Mouse (Mus musculus): ENCODE data around the gene Rhbdd1.

The Rhbdd1 gene

DNA sequence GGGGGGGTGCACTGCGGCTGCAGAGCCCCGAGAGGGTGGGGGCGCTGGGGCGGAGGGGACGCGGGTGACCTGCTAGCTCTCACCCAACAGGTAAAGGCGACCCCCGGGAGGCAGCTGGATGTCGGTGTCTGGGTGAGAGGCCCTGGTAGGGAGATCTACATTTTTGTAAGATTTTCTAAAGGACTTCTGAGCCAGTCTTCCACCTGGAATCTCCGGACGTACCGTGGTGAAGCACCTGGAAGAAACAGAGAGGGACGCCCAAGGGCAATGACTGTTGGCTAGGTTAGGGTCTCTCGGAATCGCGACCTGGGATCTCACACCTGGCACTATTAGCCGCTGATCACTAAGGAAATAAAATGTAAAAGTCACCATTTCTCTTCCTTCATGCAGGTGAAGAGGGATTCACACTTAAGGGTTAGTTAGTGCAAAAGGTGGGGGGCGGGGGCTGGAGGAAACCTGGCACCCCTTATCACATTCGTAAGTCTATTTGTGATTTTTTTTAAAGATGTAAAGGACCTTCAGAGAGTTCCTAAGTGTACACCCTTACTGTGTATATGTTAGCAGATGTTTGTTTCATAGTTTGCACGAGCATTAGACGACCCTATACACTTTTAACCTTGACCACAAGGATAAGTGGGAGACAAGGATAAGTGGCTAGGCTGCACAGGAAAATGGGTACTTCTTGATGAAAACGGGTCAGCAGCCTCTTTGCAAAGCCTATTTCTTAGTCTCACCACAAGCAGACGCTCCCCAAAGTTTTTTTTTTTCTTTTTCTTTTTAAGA is 24.1 kb upstream of the Rhbdd1 start:
- peak in 1 of 2 experiments; percentile 58 for DNase-seq (ENCODE audit: low spot score in 2 of 2)

DNA sequence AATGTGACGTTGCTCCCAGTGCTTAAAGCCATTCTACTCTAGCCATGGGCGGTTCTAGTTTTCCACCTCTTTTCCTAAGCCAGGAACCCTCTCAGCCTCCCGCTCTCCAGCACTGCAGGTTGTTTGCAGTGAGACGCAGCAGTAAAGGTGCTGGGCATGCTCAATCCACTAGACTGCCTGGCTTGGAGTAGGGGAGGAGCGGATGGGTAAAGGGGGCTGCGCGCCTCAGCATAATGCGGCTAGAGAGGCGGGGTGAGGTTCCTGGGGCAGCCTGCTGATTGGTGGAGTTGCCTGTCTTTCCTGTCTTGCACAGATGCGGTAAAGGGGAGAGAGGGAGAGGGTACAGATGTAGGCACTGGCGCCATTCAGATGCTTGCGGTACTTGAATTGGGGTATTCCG is 23.5 kb upstream of the Rhbdd1 start:
- DNase-seq (ENCODE audit: low spot score in 2 of 2), result peak in 1 of 2 experiments; percentile 58

DNA sequence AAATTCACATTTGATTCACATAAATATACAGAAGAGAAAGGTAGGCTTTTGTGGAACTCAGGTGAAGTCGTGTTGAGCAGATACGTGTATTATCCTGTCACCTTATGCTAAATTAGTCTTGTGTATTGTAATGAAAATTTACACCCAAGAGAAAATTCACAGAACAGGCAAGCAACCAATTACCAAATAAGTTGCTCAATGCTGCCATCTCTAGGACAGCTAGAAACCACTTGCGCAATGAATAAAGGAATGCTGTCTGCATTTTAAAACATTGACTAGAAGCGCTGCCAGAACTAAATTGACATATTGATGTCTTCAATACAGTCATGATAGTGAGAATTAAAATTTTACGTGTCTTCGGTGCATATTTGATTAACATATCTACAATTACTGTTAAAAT is 22.1 kb upstream of the Rhbdd1 start:
- DNase-seq (ENCODE audit: low spot score in 2 of 2), result no peak

DNA sequence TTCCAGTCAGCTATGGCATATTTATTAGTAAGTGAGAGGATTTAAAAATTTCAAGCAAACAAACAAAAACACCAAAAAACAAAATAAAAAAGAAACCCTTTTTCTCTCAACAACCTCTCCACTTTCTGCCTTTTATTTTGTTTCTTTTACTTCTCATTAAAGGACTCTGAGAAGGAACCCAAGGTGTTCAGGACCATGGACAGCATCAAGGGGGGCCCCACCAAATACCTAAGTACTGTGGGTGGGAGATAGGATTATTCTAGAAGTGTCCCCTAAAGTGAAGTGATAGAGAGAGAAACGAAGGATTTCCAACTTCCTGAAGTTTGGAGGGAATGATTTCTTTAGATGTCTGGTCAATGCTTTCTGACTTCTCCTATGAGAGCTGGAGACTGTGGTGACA is 17.7 kb upstream of the Rhbdd1 start:
- no peak for DNase-seq (ENCODE audit: low spot score in 2 of 2)

DNA sequence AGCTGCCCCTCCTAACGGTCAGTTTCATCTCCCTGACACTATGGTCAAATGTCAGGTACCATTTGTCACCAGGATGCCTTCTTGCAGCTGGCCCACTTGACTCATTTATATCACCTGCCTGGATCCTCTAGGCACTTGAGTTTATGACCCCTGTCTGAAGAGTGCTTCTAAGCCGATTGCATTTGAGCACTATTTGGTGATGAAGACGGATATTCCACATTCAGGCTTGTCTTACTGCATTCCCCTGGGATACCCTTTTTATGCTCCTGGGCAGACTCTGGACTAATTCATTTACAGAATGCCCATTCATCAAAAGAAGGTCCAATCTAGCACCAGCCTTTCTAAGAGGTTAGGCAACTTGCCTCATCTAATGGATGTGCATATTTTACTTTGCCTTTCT is 11.8 kb upstream of the Rhbdd1 start:
- DNase-seq (ENCODE audit: low spot score in 2 of 2), result no peak

DNA sequence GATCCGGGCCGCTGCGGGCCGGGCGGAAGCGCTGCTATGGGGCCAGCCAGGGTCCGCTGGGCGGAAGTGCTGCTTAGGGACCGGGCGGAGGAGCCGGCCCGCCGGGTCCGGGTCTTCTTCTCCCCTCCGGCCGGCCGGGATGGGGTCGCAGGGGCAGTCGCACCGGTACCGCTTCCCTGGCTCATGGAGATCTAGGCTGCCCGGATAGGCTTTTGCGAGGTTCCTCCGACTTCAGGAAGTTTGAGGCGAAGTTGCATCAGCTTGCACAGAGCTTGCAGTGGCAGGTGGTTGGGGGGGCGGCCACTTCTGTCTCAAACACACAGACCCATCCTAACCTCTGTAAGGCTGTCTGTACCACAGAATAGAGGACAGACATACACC is 484 bp downstream of the Rhbdd1 start:
- DNase-seq (ENCODE audit: low spot score in 2 of 2), result peak in 1 of 2 experiments; percentile 43

DNA sequence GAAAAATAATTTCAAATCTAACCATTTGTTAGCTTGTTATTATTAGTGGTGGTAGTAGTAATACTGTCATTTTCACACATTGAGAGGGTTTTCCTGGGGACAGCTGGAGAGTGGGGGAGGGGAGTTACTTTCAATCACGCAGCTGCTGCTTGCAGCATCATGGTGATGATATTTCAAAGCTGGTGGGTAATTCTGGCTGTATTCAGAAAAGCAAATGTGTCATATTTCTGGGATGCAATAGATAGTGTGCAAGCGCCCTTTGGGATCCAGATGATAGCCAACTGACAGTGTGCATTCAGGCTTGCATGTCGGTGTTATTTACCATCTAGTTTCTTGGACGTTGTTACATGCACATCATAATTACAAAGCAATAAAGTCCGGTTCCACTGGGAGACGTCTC is 4.2 kb downstream of the Rhbdd1 start:
- no peak for DNase-seq (ENCODE audit: low spot score in 2 of 2)

DNA sequence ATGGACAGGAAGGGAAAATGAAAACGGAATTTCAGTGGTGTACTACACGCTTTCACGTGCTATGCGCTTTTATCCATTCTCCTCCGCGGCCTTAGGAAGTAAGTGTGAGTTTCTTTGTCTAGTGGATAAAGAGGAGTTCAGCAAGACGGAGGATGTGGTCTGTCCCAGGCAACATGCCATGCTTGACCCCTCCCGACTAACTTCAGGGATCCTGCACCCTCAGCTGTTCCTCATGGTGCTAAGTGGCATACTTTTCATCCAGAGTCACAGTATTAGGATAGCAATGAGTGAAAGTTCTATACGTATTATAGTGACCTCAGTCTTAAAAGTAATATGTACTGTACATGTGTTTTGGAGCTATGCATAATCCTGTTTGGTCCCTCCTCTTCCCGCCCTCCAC is 4.6 kb downstream of the Rhbdd1 start:
- DNase-seq (ENCODE audit: low spot score in 2 of 2), result no peak

DNA sequence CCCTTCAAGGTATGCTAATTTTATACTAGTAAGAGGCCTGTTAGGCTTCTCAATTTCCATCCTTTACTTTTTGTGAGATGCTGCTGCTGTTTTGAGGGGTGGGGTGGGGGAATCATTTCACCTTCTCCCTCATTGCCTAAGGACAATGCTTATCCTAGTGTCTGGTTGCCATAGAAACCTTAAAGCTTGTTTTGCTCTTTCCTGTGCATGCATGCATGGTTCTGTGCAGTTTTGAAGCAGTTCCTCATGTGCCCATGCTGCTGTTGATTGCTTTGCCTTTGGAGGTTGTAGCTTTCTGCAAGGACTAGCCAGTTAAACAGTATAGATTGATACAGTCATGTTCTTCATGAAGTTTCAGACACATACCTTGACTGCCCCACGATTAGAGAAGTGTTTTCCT is 5.2 kb downstream of the Rhbdd1 start:
- no peak for DNase-seq (ENCODE audit: low spot score in 2 of 2)

DNA sequence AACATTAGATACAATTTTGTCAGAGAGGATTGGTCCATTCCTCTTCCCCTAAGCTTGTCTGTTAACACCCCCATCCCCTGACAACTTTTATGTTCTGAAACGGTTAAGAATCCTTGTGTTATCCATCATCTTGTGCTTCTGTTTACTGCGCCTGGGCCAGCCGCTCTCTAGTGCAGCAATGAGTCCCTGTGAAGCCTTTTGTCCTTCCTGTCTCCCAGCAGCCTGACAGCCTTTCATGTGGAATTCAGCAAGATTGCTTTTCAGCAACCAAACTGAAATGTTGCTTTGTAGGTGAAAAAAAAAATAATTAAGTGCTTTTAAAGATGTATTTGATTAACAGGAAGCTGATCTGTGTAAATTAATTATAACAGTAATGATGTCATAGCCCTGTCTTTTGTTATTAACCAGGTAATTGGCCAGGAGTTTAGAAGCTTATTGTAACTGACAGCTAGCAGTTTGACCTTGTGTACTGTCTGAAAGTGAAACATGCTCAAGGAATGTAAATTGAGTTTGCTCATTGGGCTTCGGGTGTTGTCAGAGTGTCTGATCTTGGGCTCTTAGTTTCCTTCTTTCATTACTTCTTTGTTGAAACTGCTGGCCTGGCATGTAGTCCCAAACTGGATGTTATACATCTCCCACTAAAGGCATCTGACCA is 8.0 kb downstream of the Rhbdd1 start:
- DNase-seq (ENCODE audit: low spot score in 2 of 2), result no peak

DNA sequence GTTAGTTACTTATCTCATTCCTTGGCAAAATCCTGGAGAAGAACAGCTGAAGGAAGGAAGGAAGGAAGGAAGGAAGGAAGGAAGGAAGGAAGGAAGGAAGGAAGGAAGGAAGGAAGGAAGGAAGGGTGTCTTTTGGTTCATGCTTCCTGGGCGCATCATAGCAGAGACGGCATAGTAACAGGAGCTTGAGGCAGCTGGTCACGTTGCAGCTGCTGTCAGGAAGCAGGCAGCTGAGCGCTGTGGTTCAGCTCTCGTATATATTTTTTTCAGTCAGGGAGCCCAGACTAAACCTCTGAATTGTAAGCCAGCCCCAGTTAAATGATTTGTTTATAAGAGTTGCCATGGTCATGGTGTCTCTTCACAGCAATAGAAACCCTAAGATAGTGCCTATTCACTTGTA is 9.9 kb downstream of the Rhbdd1 start:
- DNase-seq (ENCODE audit: low spot score in 2 of 2), result no peak

DNA sequence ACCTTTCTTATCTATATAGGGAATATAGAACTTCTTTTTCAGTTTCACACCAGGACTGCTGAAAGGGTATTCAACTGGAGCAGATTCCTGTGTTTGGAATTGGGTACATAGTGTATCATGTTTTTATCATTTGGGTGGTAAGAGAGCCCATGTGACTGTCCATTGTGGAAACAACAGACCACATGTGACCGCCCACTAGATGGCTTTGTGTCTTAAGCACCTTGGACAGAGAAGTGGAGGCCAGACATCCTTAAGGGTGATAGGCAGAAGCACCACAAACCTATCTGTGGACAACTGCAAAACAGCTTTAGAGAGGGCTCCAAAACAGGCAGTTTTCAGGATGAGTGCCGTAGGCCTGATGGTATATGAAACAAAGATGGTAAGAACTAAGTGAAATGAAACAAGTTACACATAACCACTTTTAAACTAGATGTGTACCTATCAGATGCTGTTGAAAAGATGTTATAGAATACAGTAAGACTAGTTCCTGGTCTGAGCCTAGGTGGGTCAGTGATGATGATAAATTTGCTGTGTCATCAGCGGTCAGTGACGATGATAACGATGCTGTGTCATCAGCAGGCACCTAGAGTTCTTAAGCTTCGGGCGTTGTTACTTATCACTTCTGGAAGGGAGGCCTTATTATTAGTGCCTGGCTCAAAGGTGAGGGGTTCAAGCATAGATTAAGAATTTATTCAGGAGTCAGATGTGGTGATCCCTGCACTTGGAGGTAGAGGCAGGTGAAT is 12.0 kb downstream of the Rhbdd1 start:
- DNase-seq (ENCODE audit: low spot score in 2 of 2), result no peak

DNA sequence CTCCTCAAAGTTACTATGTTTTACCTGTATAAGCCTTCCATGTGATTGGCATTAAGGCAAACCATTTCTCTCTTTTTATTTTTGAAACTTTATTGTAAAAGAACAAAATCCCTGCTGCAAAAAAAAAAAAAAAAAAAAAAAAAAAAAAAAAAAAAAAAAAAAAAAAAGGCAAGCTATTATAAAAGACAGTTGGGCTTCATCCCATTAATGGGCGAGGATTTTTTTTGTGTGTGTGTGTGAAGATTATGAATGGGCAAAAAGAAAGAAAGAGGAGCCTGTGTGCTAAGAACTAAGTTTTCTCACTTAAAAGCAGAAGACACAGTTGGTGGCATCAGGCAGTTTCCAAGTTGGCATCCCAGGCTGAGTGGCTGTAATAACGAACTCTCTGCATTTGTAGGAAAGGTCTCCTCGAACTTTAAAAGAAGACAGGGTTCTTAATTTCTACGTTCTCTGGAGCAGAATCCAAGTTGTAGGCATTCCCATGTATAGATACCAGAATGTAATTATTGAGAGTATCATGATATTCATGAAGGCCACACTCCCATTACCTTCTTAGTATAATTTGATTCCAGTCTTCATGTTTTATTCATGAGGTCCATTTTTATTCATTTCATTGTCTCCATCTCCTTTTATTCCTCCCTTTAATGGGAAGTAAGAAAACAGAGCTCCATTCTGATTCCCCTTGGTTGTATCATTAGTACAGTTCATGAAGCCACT is 13.1 kb downstream of the Rhbdd1 start:
- no peak for DNase-seq (ENCODE audit: low spot score in 2 of 2)

DNA sequence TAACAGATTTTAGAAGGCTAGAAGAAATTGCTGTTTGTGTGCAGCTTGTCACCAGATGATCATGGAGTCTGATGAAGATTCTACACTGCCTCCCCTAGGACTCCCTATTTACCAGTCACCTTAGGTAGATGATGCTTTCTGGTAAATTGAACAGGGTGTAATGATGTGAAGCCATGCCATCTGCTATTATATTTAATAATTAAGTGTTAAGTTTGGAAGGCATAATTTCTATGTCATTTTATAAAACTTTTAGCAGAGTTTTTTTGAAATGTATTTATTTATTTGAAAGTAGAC is 13.6 kb downstream of the Rhbdd1 start:
- DNase-seq (ENCODE audit: low spot score in 2 of 2), result no peak

DNA sequence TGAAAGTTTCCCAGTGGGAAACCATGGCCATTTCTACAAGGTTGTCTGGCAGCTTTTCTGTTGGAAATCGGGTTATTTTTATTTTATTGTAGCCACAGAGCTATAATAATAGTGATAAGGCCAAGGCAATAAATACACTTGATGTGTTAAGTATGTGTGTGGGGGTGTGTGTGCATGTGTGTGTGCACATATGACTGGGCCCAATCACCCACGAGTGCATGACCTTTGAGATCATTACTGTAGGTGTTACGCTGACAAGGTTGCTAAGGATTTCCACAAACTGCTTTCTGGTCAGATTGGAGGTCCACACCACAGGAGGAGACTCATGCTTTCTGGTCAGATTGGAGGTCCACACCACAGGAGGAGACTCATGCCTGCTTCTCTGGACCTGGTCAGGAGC is 18.3 kb downstream of the Rhbdd1 start:
- no peak for DNase-seq (ENCODE audit: low spot score in 2 of 2)

DNA sequence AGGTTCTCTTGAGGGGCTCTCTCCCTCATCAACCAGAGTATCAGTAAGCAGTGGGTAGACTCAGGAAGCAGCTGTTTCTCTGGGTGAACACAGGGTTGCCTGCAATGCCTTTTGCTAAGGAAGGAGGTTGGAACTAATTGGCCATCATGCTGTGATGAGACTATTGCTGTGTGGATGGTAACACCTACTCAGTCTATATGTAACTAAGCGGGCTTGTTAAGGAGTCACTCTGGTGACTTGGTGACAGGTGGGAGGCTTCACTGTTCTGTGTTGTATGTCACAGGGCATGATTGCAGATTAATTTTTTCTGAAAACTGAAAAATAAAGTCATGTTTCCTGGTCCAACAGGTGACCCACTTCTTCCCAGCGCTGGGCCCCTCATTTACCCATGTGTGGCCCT is 36.8 kb downstream of the Rhbdd1 start:
- no peak for DNase-seq (ENCODE audit: low spot score in 2 of 2)

DNA sequence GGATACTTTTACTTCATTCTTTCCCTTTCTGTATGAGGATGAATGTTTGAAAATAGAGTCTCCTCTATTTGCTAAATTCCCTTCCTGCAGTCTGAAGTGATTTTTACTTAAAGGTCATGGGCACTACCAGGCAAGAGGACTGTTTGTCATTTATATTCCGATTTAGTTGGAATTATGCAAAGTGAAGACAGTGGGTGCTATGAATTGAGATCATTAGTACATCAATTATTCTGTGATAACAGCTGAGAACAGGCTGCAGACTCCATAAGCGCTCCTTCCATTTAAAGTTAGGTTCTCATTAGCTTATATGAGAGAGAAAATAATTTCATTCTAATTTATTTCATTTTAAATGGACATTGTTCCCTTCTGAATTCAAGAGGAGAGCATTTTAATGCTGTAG is 37.5 kb downstream of the Rhbdd1 start:
- DNase-seq (ENCODE audit: low spot score in 2 of 2), result no peak

DNA sequence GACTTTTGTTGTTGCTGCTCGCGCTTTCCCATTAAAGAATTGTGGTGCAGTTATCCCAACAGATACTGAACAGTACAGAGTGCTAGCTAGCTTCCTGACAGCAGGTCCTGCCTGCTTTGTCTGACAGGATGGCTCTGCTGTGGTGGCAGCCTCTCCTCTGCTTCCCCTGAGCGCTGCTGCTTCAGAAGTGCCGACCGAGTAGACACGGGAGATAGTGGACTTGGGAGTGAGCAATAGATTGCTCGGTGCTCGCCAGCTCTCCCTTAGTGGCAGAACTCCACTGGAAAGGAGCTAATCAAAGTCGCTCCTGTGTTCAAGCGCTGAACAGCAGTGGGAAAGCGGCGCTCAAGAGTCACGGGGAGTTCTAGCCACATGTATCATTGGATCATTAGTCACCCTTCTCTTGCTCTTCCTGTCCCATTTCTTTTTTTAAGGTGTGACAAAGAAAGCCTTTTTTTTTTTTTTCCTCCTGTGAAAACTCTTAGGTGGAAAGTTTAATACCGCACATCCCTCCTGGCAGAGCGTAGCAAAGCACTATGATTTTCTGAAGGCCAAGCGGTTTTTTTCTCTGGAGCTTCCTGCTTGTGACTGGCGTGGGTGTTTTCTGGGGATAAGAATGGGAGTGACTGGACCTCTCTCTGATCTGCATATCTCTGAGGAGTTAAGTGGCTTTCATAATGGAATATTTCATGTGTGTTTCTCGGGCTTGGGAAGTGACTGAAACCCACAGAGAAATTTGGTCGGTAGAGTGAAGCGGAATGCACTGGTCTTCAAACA is 42.8 kb downstream of the Rhbdd1 start:
- DNase-seq (ENCODE audit: low spot score in 2 of 2), result no peak

DNA sequence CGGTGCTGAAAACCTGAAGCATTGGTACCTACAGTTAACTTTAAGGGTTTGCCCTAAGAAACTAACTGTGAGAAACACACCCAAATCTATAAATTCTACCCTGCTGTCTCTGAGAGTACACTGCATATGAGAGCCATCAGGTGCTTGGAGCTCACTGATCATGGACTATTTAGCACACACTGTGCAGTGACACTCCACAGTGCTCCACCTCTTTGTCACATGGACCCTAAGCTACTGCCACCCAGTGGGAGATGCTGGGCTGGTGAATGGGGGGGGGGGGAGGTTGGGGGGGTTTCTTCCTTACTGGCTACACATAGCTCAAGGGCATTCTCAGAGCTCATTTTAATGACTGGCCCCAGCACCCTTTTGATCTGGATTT is 43.4 kb downstream of the Rhbdd1 start:
- no peak for DNase-seq (ENCODE audit: low spot score in 2 of 2)

DNA sequence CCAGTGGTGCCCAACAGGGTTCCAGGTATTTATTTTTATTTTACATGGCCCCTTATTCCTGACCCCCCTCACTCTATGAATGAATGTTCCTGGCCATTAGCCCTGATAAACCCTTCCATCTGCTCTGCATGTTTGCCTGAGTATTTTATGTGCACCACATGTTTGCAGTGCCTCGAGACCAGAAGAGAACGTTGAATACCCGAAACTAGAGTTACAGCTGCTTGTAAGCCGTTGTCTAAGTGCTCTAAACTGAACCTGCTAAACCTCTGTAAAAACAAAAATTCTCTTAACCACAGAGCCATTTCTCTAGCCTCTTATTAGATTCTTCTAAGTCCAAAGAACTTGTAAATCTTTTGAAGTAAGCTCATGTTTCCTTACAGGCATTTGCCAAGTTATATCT is 45.0 kb downstream of the Rhbdd1 start:
- DNase-seq (ENCODE audit: low spot score in 2 of 2), result no peak

DNA sequence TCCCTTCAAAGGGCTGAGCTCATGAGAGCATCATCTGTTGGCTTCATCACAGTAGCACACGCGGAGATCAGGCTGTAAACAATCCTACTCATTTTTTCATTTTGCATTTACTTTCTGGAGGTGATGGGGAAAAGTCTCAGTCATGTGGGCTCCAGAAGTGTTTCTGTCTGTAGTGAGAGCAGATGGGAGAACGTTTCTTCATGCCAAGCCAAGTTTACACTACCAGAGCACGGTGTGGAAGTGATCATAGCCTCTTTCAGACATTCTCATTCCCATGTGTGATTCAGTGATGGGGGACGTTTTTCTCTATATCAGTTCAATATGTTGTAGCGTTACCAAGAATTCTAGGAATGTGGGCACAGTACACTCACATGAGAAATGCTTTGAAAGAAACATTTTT is 45.9 kb downstream of the Rhbdd1 start:
- no peak for DNase-seq (ENCODE audit: low spot score in 2 of 2)

DNA sequence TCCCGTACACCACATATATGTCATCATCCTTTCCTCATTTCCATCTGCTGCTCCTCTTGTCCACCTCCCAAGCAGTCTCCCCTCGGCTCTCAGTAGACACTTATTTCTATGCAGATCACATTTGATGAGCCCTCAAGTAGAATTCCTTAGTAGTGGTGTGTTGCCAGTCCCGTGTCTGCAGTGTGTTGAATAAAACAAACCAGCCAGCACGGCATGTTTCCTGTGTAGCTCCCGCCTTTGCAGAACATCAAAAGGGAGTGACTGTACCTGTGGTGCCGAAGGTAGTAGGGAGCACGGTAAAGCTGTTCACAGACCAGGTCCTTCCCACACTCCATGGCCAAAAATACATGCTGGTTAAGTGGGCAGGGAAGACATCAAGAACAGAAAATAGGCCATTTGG is 47.8 kb downstream of the Rhbdd1 start:
- DNase-seq (ENCODE audit: low spot score in 2 of 2), result no peak
